Mouse (Mus musculus) cerebral cortex, adult 2 months (tissue): ENCODE results near the gene Sgo1.

Source experiments
- WGBS: fragments of 180-500 bp; shearing (Covaris S2); methylation state at CpG from one replicate; pipeline ENCODE4 v1.1.7; 2018; 5-methylcytosine and 5-hydroxymethylcytosine counted together

The Sgo1 gene

GRCm38 (mm10) chr17:53688877-53689802, at the start of gene Sgo1:
TSS of gene Sgo1 (minus strand) at chr17:53689333.
- under 1% methylated on average over 78 of the region's 78 CpGs for WGBS

DNA sequence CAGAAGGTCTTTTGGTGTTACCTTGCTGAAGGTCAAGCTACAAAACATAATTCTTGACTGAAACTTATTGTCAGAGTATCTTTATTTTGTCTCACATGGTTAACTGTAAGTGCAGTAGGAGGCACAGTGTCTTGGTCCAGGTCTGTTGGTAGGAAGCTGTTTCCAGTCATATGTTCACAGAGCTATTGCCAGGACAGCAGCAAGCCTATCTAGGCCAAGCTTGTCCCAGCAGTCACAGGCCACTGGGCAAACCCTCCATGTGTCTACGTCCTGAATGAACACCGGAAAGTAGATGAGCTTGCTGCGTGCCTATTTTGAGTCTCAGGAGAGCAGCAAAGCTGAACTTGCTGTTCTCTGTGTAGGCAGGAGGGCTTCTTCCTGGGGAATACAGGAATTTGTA, 29.8 kb upstream of the Sgo1 start:
- WGBS: 86% methylated on average over 3 of the region's 3 CpGs

DNA sequence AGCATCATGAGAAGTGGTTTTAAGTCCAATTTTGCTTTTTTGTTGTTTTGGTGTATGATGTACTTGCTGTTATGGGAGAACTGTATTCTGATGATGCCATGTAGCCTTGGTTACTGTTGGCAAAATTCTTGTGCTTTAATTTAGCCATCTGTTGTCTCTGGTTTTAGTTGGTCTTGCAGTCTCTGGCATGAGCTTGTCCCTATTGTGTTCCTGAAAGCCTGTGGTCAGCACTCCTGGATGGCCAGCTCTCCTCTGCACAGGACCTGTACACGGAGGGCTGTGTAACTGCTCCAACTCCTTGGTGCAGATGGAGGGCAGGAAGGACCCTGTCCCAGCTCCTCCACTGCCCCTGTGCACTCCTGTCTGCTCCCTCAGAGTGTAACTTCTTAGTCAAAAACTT, 29.3 kb upstream of the Sgo1 start:
- WGBS: 79% methylated on average over 1 of the region's 1 CpGs

DNA sequence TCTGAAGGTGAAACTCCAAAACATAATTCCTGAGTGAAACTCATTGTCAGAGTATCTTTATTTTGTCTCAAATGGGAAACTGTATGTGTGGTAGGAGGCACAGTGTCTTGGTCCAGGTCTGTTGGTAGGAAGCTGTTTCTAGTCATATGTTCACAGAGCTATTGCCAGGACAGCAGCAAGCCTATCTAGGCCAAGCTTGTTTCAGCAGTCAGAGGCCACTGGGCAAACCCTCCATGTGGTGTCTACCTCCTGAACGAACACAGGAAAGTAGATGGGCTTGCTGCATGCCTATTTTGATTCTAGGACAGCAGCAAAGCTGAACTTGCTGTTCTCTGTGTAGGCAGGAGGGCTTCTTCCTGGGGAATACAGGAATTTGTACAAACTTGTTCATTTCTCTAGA, 26.0 kb upstream of the Sgo1 start:
- 57% methylated on average over 1 of the region's 1 CpGs for WGBS

DNA sequence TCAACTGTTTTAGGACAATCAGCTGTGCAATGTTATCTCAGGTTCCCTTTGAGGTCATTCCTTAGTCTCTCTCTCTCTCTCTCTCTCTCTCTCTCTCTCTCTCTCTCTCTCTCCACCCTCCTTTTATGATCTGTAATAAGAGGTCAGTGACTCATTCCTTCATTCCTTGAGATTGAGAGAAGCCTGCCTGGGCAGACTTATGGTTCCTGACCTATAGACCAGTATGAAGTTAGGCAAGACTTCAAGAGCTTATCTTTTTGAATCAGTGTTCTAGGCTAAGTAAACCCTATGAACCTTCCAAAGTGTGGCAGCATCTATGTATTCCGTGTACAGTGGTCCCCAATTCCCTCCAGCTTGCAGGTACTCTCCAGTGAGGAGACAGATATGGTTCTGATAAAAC, 25.3 kb upstream of the Sgo1 start:
- 71% methylated on average over 1 of the region's 1 CpGs for WGBS

DNA sequence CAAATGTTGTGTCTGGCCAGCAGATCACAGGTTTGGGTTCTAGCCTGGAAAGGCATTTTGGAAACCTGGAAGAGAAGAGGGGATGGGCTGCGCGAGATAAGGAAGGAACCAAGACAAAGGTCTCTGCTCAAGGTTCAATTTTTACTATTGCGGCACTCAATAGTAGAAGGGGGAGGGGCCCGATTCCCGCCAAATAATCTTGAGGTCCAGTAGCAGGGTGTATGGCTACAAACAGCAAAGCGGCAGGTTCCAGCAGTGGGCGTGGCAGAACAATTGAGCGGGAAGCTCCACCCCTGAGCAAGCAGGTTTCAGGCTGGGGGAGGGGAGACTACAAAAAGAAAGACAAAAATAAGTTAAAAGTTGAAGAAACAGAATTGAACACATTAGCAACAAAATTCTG, 8.4 kb upstream of the Sgo1 start:
- WGBS: 93% methylated on average over 8 of the region's 8 CpGs

DNA sequence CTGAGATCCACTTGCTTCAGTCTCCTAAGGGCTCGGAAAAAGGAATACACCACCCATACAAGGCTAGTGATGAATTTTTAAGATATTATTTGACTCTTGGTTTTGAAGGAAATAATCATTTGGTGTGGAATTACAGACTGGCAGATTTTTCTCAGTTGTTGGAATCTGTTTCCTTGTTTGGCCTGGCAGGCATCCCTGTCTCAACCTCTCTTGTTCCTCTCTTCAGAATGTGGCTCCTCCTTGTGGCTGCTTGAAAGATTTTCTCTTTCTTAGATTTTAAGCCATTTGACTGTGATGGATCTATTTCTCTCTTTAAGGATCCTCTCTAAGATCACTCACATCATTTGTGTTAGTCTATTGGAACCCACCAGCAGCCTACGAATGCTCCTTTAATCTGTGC, 4.9 kb upstream of the Sgo1 start:
- WGBS: 70% methylated on average over 2 of the region's 2 CpGs

- WGBS: 15% methylated on average over 7 of the region's 7 CpGs
These were observed 813 bp upstream of the Sgo1 start for GRCm38 (mm10) chr17:53689946-53690345.

GRCm38 (mm10) chr17:53688321-53688720, 812 bp downstream of the Sgo1 start:
- WGBS: 21% methylated on average over 1 of the region's 1 CpGs

- 51% methylated on average over 8 of the region's 8 CpGs for WGBS
These were observed 10.4 kb downstream of the Sgo1 start for GRCm38 (mm10) chr17:53678716-53679115.

GRCm38 (mm10) chr17:53670453-53670852, 18.7 kb downstream of the Sgo1 start:
- 94% methylated on average over 8 of the region's 8 CpGs for WGBS

- WGBS: 71% methylated on average over 2 of the region's 2 CpGs
These were observed 24.3 kb downstream of the Sgo1 start for GRCm38 (mm10) chr17:53664703-53665382.

DNA sequence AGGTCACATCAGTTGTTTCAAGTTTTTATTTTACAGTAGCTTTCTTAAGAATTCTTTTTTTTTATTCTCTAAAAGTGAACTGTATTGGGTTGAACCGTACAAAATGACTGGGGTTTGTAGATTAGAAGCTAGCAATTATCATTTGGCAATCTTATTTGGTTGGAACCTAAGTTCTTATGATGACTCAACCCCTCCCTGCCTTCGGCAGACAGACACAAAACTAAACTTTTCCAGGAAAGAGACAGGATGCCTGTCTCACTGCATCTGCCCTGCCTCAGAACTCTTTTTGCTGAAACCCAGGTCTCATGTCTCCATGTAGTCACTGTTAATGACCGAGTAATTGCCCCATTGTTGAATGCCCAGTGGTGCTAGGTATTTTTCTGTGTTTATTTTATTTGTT, 24.9 kb downstream of the Sgo1 start:
- 80% methylated on average over 3 of the region's 3 CpGs for WGBS

DNA sequence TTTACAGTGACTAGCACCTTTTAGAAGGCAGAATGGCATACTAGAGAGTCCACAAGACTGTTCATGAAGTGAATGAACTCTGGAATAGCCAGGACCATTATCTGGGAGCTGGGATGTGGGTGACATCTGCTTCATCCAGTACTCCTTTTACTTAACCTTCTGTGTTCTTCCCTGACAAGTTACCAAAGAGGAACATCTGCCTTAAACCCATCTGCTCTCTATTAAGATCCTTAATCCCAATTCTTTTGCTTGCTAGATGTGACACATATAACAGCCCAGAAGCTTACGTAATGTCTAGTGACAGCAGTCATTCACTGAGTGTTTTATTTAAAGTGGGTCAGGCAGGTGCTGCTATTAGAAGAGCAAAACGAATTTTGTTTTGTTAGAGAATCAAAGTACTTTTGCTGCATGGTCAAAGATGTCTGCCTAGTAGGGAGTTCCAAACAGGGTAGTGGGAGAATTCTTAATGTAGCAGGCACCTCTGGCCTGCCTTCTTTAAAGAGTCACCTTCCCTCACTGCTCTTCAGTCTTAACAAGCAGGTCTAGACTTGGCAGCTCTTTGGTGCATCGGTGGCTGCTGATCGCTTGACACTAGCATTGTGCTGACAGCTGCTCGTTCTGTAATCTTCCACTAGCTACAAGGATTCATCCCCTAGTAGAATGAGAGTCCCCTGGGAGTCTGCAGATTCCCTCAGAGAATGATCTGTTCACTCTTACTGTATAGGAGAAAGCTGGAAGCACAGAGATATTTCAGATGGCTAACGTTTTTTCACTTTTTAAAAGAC, 27.9 kb downstream of the Sgo1 start:
- 72% methylated on average over 6 of the region's 6 CpGs for WGBS

DNA sequence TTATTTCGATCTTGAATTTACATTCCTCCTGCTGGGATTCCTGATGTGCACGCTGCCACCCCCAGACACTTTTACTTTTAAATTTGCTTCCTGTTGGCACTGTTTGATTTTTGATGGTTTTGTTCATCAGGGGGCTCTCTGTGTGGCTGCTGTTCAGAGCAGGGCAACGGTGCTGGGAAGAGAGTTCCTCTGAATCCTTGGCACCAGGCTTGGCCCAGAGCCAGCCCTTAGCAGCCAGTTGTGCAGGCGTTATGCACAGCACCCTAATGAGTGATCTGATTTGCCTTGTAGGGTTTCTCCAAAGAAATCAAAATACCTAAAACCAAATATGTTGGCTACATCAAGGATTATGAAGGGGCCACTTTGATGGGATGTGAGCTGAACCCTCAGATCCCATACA, 29.4 kb downstream of the Sgo1 start:
- 33% methylated on average over 4 of the region's 4 CpGs for WGBS

- WGBS: 62% methylated on average over 8 of the region's 8 CpGs
These were observed 29.9 kb downstream of the Sgo1 start for GRCm38 (mm10) chr17:53659230-53659629.

DNA sequence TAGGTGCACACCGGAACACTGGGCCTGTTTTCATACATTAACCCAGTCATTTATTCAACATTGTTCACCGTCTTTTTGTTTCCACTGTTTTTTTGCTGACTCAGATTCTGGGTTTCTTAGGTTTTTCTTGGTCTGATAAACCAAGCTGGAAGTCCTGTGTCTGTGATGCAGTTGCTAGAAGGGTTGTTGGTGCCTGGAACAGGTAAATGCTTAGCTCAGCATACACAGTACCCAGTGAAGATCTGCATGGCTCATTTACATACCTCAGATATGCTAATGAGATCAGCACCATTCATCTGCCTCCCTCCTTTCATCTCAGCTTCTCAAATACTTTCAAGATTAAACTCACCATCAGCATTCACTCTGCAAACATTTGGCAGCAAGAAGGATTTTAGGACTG, 30.5 kb downstream of the Sgo1 start:
- 77% methylated on average over 2 of the region's 2 CpGs for WGBS

DNA sequence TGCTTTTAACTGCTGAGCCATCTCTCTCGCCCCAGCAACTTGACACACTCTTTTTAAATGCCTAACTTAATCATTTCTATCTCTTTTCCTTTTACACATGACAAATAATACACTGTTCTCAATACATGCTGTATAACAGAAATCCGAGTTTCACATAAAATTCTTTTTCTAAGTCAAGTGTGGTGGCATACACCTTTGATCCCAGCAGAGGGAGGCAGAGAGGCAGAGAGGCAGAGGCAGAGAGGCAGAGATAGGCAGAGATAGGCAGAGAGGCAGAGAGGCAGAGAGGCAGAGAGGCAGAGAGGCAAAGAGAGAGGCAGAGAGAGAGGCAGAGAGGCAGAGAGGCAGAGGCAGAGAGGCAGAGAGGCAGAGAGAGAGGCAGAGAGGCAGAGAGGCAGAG, 31.7 kb downstream of the Sgo1 start:
- WGBS: 82% methylated on average over 2 of the region's 2 CpGs

DNA sequence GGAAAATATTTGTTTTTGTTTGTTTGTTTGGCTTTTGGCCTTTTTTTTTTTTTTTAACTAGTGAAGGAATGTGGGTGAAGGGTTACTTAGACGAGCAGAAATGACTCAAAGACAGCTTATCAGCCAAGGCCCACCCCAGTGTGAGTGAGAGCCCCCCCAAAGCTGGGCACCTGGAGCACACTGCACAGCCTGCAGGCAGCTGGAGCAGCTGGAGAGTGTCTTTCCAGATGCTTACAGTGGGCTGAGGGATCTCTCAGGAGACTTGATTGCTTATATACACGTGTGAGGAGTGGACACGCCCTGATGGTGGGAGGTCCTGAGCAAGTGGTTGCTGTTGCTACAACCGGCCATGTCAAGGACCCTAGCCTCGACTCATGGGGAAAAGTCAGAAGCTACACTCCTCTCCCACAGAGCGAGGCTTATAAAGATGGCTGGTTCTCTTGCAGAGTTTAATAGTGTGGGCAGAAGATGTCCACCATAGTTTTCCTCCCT, 32.7 kb downstream of the Sgo1 start:
- WGBS: 78% methylated on average over 6 of the region's 6 CpGs

- WGBS: 81% methylated on average over 2 of the region's 2 CpGs
These were observed 33.2 kb downstream of the Sgo1 start for GRCm38 (mm10) chr17:53655959-53656358.

DNA sequence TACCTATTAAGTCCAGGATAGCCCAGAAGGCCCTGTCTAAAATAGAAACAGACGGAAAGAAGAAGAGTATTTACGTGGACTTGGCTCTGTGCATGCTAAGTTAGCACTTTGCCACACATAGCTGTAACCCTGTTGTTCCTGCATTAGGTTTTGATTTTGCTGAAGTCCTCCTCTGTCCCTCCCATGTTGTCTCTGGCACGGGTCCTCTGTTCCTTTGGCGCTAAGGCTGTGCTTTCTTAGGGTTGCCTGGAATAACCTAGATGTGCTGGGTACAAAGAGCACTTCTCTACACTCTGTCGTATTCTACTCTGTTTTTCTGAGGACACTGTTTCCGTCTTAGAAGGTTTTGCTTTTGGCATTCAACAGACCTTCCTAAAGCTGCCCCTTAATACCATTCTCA, 34.1 kb downstream of the Sgo1 start:
- 77% methylated on average over 6 of the region's 6 CpGs for whole genome bisulfite sequencing

GRCm38 (mm10) chr17:53654596-53654995, 34.5 kb downstream of the Sgo1 start:
- 75% methylated on average over 4 of the region's 4 CpGs for WGBS
